Mouse (Mus musculus) brain, embryonic 14.5 days (tissue): ENCODE data around the gene Clcf1.

Source experiments
- CTCF ChIP-seq: fragments of 200-500 bp; IDR thresholded peaks from 2 replicates; pipeline ENCODE4 v1.5.1; 2012; ENCODE audit warnings: inconsistent platforms, mild to moderate bottlenecking, moderate library complexity, borderline replicate concordance; ENCODE audit not compliant: insufficient read depth, insufficient read length; ENCODE audit errors: extremely low read depth
- POLR2A ChIP-seq: fragments of 200-500 bp; IDR thresholded peaks from 2 replicates; pipeline ENCODE4 v1.6.1; 2012; ENCODE audit warnings: mild to moderate bottlenecking, inconsistent platforms, borderline replicate concordance; ENCODE audit not compliant: poor library complexity, insufficient read depth, insufficient read length, severe bottlenecking; ENCODE audit errors: extremely low read depth

DNA sequence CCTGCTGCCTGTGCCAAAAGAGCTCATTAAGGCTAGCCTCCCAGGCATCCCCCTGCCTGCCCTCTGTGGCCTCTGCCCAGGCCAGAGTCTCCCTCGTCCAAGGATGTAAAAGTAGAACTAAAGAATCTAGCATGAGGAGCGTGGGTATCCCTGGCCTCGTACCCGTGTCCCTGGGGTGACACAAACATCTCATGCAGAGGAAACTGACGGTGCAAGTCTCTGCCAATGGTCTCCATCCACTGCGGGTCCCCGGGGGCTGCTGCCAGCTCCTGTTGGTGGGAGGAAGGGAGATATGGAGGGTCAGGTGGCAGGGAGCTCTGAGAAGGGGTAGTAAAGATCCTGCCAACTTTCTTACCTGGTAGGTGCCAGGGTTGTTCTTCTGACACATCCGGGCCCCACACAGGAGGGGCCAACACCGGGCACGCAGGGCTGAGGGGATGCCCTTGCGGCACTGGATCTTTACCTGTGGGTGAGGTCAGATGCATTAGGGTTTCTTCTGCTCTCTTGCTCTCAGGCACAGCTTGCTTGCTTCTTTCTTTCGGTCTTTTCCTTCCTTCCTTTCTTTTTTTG is 24.9 kb upstream of the Clcf1 start:
- no peak for TF ChIP-seq CTCF
- TF ChIP-seq POLR2A = no peak
